Mouse (Mus musculus): ENCODE data around the gene Gm7271. TPM values are rescaled to one million over a fixed set of nuclear protein-coding genes. Genes with fewer than 3 reads are reported as not detected.

Gm7271 gene
- polyA plus RNA-seq, 1 experiment from 2014 or later, result 4.9 TPM

GRCm38 (mm10) chr5:76537578-76537977 is 53.7 kb downstream of the Gm7271 start:
- Histone ChIP-seq H3K9me3 (replicated peaks; ENCODE audit: control insufficient read depth, low read length) (no peaks in the 10 kb centered on the region), H3K27ac (replicated peaks; ENCODE audit: low read depth, low read length) (no peak overlapping the region), H3K4me2 (ENCODE audit: low read depth, low read length) (no peak overlapping the region), H3K9ac (replicated peaks; ENCODE audit: low read length) (no peak overlapping the region), H3K36me3 (replicated peaks; ENCODE audit: control insufficient read depth, insufficient read depth, low read depth, low read length) (no peaks in the 10 kb centered on the region; the same call in 1 of the 2 replicates), H3K4me1 (ENCODE audit: control insufficient read depth, insufficient read depth, low read length) (no peaks in the 10 kb centered on the region), H3K27me3 (ENCODE audit: control insufficient read depth, insufficient read depth, low read length) (no peaks in the 10 kb centered on the region), H3K4me3 (ENCODE audit: low read depth, low read length) (no peak overlapping the region)
- ATAC-seq (replicated peaks; ENCODE audit: insufficient number of reproducible peaks, low FRiP score, low TSS enrichment, low read depth) (no peak), DNase-seq (ENCODE audit: low spot score) (no peak)
- 94% methylated on average over 10 of the region's 10 CpGs for WGBS

- Histone ChIP-seq H3K4me3 (ENCODE audit: low read depth, low read length) (no peak overlapping the region), H3K9me3 (replicated peaks; ENCODE audit: control insufficient read depth, low read length) (no peaks in the 10 kb centered on the region), H3K27ac (replicated peaks; ENCODE audit: low read depth, low read length) (no peak overlapping the region), H3K9ac (replicated peaks; ENCODE audit: low read length) (no peak overlapping the region), H3K36me3 (replicated peaks; ENCODE audit: control insufficient read depth, insufficient read depth, low read depth, low read length) (no peaks in the 10 kb centered on the region; the same call in 1 of the 2 replicates), H3K27me3 (ENCODE audit: control insufficient read depth, insufficient read depth, low read length) (no peaks in the 10 kb centered on the region), H3K4me1 (ENCODE audit: control insufficient read depth, insufficient read depth, low read length) (no peaks in the 10 kb centered on the region), H3K4me2 (ENCODE audit: low read depth, low read length) (no peak overlapping the region)
- 86% methylated on average over 8 of the region's 8 CpGs for WGBS
- no peak for ATAC-seq (replicated peaks; ENCODE audit: insufficient number of reproducible peaks, low FRiP score, low TSS enrichment, low read depth)
- DNase-seq (ENCODE audit: low spot score), result no peak
These were observed 56.3 kb downstream of the Gm7271 start for GRCm38 (mm10) chr5:76540181-76540580.

GRCm38 (mm10) chr5:76540842-76541241 is 57.0 kb downstream of the Gm7271 start:
- H3K27ac ChIP-seq (replicated peaks; ENCODE audit: low read depth, low read length), result no peak overlapping the region
- no peaks in the 10 kb centered on the region for H3K9me3 ChIP-seq (replicated peaks; ENCODE audit: control insufficient read depth, low read length)
- H3K36me3 ChIP-seq (replicated peaks; ENCODE audit: control insufficient read depth, insufficient read depth, low read depth, low read length), result no peaks in the 10 kb centered on the region; the same call in 1 of the 2 replicates
- H3K4me1 ChIP-seq (ENCODE audit: control insufficient read depth, insufficient read depth, low read length), result no peaks in the 10 kb centered on the region
- DNase-seq (ENCODE audit: low spot score), result peak; percentile 30
- no peak overlapping the region for H3K4me2 ChIP-seq (ENCODE audit: low read depth, low read length)
- no peak overlapping the region for H3K9ac ChIP-seq (replicated peaks; ENCODE audit: low read length)
- H3K27me3 ChIP-seq (ENCODE audit: control insufficient read depth, insufficient read depth, low read length), result no peaks in the 10 kb centered on the region
- no peak for ATAC-seq (replicated peaks; ENCODE audit: insufficient number of reproducible peaks, low FRiP score, low TSS enrichment, low read depth)
- H3K4me3 ChIP-seq (ENCODE audit: low read depth, low read length), result no peak overlapping the region

DNA sequence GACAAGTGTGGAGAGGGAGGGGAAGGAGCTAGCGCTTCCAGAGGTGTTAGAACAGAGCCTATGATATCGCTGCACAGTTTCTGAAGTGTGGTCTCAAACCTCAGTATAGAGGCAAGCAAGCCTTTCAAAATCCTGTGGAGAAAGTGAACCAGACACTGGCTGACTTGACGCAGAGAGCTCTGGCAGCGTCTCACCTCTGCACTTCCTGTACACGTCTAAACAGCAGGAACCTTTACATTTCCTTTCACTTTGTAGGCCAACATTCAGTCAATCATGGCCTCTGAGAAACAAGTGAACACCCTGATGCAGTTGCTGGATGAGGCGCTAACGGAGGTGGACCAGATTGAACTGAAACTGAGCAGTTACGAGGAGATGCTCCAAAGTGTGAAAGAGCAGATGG is 59.4 kb downstream of the Gm7271 start:
- no peaks in the 10 kb centered on the region for H3K27me3 ChIP-seq (ENCODE audit: control insufficient read depth, insufficient read depth, low read length)
- H3K9ac ChIP-seq (replicated peaks; ENCODE audit: low read length), result no peak overlapping the region
- H3K4me2 ChIP-seq (ENCODE audit: low read depth, low read length), result no peak overlapping the region
- no peak overlapping the region for H3K27ac ChIP-seq (replicated peaks; ENCODE audit: low read depth, low read length)
- no peaks in the 10 kb centered on the region for H3K4me1 ChIP-seq (ENCODE audit: control insufficient read depth, insufficient read depth, low read length)
- WGBS, result 92% methylated on average over 8 of the region's 8 CpGs
- H3K4me3 ChIP-seq (ENCODE audit: low read depth, low read length), result no peak overlapping the region
- no peaks in the 10 kb centered on the region; the same call in 1 of the 2 replicates for H3K36me3 ChIP-seq (replicated peaks; ENCODE audit: control insufficient read depth, insufficient read depth, low read depth, low read length)
- no peaks in the 10 kb centered on the region for H3K9me3 ChIP-seq (replicated peaks; ENCODE audit: control insufficient read depth, low read length)
- ATAC-seq (replicated peaks; ENCODE audit: insufficient number of reproducible peaks, low FRiP score, low TSS enrichment, low read depth) (no peak), DNase-seq (ENCODE audit: low spot score) (no peak)

- H3K27ac ChIP-seq (replicated peaks; ENCODE audit: low read depth, low read length), result no peak overlapping the region
- H3K4me2 ChIP-seq (ENCODE audit: low read depth, low read length), result no peak overlapping the region
- H3K36me3 ChIP-seq (replicated peaks; ENCODE audit: control insufficient read depth, insufficient read depth, low read depth, low read length), result no peaks in the 10 kb centered on the region; the same call in 1 of the 2 replicates
- DNase-seq (ENCODE audit: low spot score) (no peak), ATAC-seq (replicated peaks; ENCODE audit: insufficient number of reproducible peaks, low FRiP score, low TSS enrichment, low read depth) (no peak)
- no peaks in the 10 kb centered on the region for H3K27me3 ChIP-seq (ENCODE audit: control insufficient read depth, insufficient read depth, low read length)
- H3K4me1 ChIP-seq (ENCODE audit: control insufficient read depth, insufficient read depth, low read length), result no peaks in the 10 kb centered on the region
- WGBS, result 90% methylated on average over 8 of the region's 8 CpGs
- no peak overlapping the region for H3K4me3 ChIP-seq (ENCODE audit: low read depth, low read length)
- H3K9ac ChIP-seq (replicated peaks; ENCODE audit: low read length), result no peak overlapping the region
- H3K9me3 ChIP-seq (replicated peaks; ENCODE audit: control insufficient read depth, low read length), result no peaks in the 10 kb centered on the region
These were observed 66.6 kb downstream of the Gm7271 start for GRCm38 (mm10) chr5:76550426-76550825.

DNA sequence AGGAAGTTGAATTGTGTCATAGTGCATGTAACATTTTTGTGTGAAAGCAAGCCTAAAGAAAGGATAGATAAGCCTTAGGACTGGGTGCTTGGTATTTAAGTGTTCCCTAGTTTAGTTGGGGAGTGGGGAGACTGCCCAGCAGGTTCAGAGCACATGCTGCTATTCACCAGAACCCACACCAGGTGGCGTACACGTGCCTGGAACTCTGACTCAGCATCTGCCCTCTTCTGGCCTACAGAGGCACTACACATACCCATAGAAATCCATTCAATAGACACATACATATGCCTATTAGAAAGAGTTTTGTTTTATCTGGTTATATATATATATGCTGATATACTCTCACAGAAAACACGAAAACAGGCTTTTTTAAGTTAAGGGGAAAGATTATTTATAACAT is 81.5 kb downstream of the Gm7271 start:
- Histone ChIP-seq H3K27ac (replicated peaks; ENCODE audit: low read depth, low read length) (no peak overlapping the region), H3K4me1 (ENCODE audit: control insufficient read depth, insufficient read depth, low read length) (no peaks in the 10 kb centered on the region), H3K9me3 (replicated peaks; ENCODE audit: control insufficient read depth, low read length) (no peaks in the 10 kb centered on the region), H3K4me3 (ENCODE audit: low read depth, low read length) (no peak overlapping the region), H3K4me2 (ENCODE audit: low read depth, low read length) (no peak overlapping the region), H3K36me3 (replicated peaks; ENCODE audit: control insufficient read depth, insufficient read depth, low read depth, low read length) (no peaks in the 10 kb centered on the region; the same call in 1 of the 2 replicates), H3K9ac (replicated peaks; ENCODE audit: low read length) (no peak overlapping the region), H3K27me3 (ENCODE audit: control insufficient read depth, insufficient read depth, low read length) (no peaks in the 10 kb centered on the region)
- ATAC-seq (replicated peaks; ENCODE audit: insufficient number of reproducible peaks, low FRiP score, low TSS enrichment, low read depth) (no peak), DNase-seq (ENCODE audit: low spot score) (peak; percentile 64)
- 27% methylated on average over 3 of the region's 3 CpGs for WGBS

Other genes with a start within 250 kb of the Gm7271 start
- 9.6 and 11.8 TPM in 2 replicates for gene Clock, start 179.2 kb upstream of the Gm7271 start, polyA plus RNA-seq (2014; fragmentation: Nextera tagmentation; extraction: Ambion mirVana)
- gene Pdcl2, start 152.9 kb upstream of the Gm7271 start, polyA plus RNA-seq (2014; fragmentation: Nextera tagmentation; extraction: Ambion mirVana), result not detected in 2 replicates
- gene Nmu, start 120.3 kb upstream of the Gm7271 start, polyA plus RNA-seq (2014; fragmentation: Nextera tagmentation; extraction: Ambion mirVana), result 0.35 and 0.45 TPM in 2 replicates
- gene Exoc1, start 45.3 kb downstream of the Gm7271 start, polyA plus RNA-seq (2014; fragmentation: Nextera tagmentation; extraction: Ambion mirVana), result 48.2 and 50.4 TPM in 2 replicates
- gene Cep135, start 104.7 kb downstream of the Gm7271 start, polyA plus RNA-seq (2014; fragmentation: Nextera tagmentation; extraction: Ambion mirVana), result 10.6 and 13.3 TPM in 2 replicates
- 18.9 and 21.6 TPM in 2 replicates for gene C530008M17Rik, start 172.5 kb downstream of the Gm7271 start, polyA plus RNA-seq (2014; fragmentation: Nextera tagmentation; extraction: Ambion mirVana)